Comparison of ENCODE assay signal across 16 mouse cellular contexts in genomic region chr3:59261709-59262472, GRCm38 (mm10). TPM values are rescaled to one million over a fixed set of nuclear protein-coding genes. Genes with fewer than 3 reads are reported as not detected.
DNase-seq lines count a peak whose midpoint lies in the region; ATAC-seq and TF ChIP-seq lines count a peak whose summit lies in the region.
"Had no signal": no experiment of that assay in that cellular context is flagged by ENCODE, and none has a peak within 500 bp of the region (broad histone marks: within the 10 kb centered on the region; RNA-seq: fewer than 3 reads in every experiment).

No protein-coding gene starts in this region.

- dilution Hi-C loops in CH12.LX (cut with MboI; ENCODE audit: extremely low pct_ligation_motif_present, extremely low pct_unique_long_range_greater_than_20kb, low sequenced_read_pairs): no loop called here

- no peak overlapping the region for H3K9ac ChIP-seq in forebrain, embryonic 11.5 days (ENCODE audit: low read length)
- H3K9ac ChIP-seq in midbrain, embryonic 11.5 days (ENCODE audit: low read length): no peak overlapping the region
- H3K9ac ChIP-seq in CH12.LX (ENCODE audit: insufficient read depth, low read depth): 0 out of 2 replicates have a peak overlapping the region, but pooled peaks have one; percentile 26
- H3K9ac ChIP-seq: lung, embryonic 15.5 days had no signal

- no peak overlapping the region for H3K27ac ChIP-seq in forebrain, embryonic 11.5 days (ENCODE audit: low read depth, low read length)
- H3K27ac ChIP-seq in forebrain, embryonic 10.5 days: no peak overlapping the region
- H3K27ac ChIP-seq in midbrain, embryonic 11.5 days (ENCODE audit: low read depth, low read length): no peak overlapping the region
- H3K27ac ChIP-seq in midbrain, embryonic 10.5 days (replicated peaks): no peak overlapping the region
- H3K27ac ChIP-seq in CH12.LX (ENCODE audit: insufficient read depth, low read depth): no peak overlapping the region; the same call in 1 of the 2 replicates
- peak overlapping the region; percentile 82 for H3K27ac ChIP-seq in macrophage
- H3K27ac ChIP-seq: lung, embryonic 15.5 days; stomach, postnatal 0 days had no signal

- H3K4me2 ChIP-seq in forebrain, embryonic 11.5 days (ENCODE audit: low read depth, low read length, severe bottlenecking): 0 out of 2 replicates have a peak overlapping the region, but pooled peaks have one; percentile 5
- no peak overlapping the region for H3K4me2 ChIP-seq in midbrain, embryonic 11.5 days
- peak overlapping the region; percentile 80 for H3K4me2 ChIP-seq in CH12.LX (ENCODE audit: insufficient read depth, low read depth, poor library complexity, severe bottlenecking)
- H3K4me2 ChIP-seq: lung, embryonic 15.5 days had no signal

- 33% methylated on average over 9 of the region's 9 CpGs for WGBS in forebrain, embryonic 11.5 days
- WGBS in forebrain, embryonic 10.5 days: 48% methylated on average over 9 of the region's 9 CpGs
- WGBS in midbrain, embryonic 11.5 days: 54% methylated on average over 9 of the region's 9 CpGs
- WGBS in midbrain, embryonic 10.5 days: 64% methylated on average over 9 of the region's 9 CpGs
- 59% methylated on average over 9 of the region's 9 CpGs for WGBS in macrophage (ENCODE audit: missing documents)

- ATAC-seq in forebrain, embryonic 11.5 days (replicated peaks; ENCODE audit: low FRiP score): peak; percentile 55
- peak; percentile 55; the same call in 1 of the 2 replicates for ATAC-seq in midbrain, embryonic 11.5 days (ENCODE audit: low FRiP score)

- H3K79me2 ChIP-seq in CH12.LX (replicated peaks; ENCODE audit: control insufficient read depth, extremely low read depth, insufficient read depth, poor library complexity, severe bottlenecking) (no peaks in the 10 kb centered on the region), macrophage (ENCODE audit: inconsistent target) (no peaks in the 10 kb centered on the region)

- H3K36me3 ChIP-seq in forebrain, embryonic 11.5 days (ENCODE audit: control insufficient read depth, insufficient read depth, low read length): no peaks in the 10 kb centered on the region
- peaks cover 8% of the 10 kb centered on the region for H3K36me3 ChIP-seq in forebrain, embryonic 10.5 days (replicated peaks)
- no peaks in the 10 kb centered on the region for H3K36me3 ChIP-seq in midbrain, embryonic 11.5 days (ENCODE audit: control insufficient read depth, insufficient read depth, low read length)
- peaks cover 7% of the 10 kb centered on the region for H3K36me3 ChIP-seq in midbrain, embryonic 10.5 days
- peaks cover 0 to 4% of the 10 kb centered on the region in 2 experiments for H3K36me3 ChIP-seq in CH12.LX (replicated peaks in 1 of 2; ENCODE audit: control insufficient read depth in 1 of 2, insufficient read depth in 1 of 2, low read length in 1 of 2)
- no peaks in the 10 kb centered on the region for H3K36me3 ChIP-seq in macrophage (ENCODE audit: inconsistent target)
- H3K36me3 ChIP-seq: lung, embryonic 15.5 days had no signal

- TF ChIP-seq EP300 in CH12.LX (IDR thresholded peaks at IDR 0.05; ENCODE audit: low read length): no peak

- no peak for TF ChIP-seq CTCF in CH12.LX (conservative IDR thresholded peaks at IDR 0.05 in 1 of 2, IDR thresholded peaks at IDR 0.05 in 1 of 2; ENCODE audit: low read depth in 2 of 2, low read length in 2 of 2)

- TF ChIP-seq POLR2A in CH12.LX (IDR thresholded peaks at IDR 0.05; ENCODE audit: low read depth, low read length): no peak

- in situ Hi-C loops in CH12.LX (cut with MboI; ENCODE audit: low pct_ligation_motif_present, low pct_unique_long_range_greater_than_20kb, low sequenced_read_pairs): no loop called here

- no peaks in the 10 kb centered on the region for H3K27me3 ChIP-seq in forebrain, embryonic 11.5 days (ENCODE audit: control insufficient read depth, insufficient read depth, low read length)
- H3K27me3 ChIP-seq in forebrain, embryonic 10.5 days (ENCODE audit: poor library complexity, severe bottlenecking): no peaks in the 10 kb centered on the region
- no peaks in the 10 kb centered on the region for H3K27me3 ChIP-seq in midbrain, embryonic 11.5 days (ENCODE audit: control insufficient read depth, insufficient read depth, low read length)
- no peaks in the 10 kb centered on the region for H3K27me3 ChIP-seq in midbrain, embryonic 10.5 days (ENCODE audit: low read depth, poor library complexity, severe bottlenecking)
- H3K27me3 ChIP-seq in CH12.LX (replicated peaks): no peaks in the 10 kb centered on the region
- H3K27me3 ChIP-seq: lung, embryonic 15.5 days had no signal

- TF ChIP-seq RAD21 in CH12.LX (IDR thresholded peaks at IDR 0.05; ENCODE audit: low read depth, low read length): no peak

- peaks cover 5% of the 10 kb centered on the region for H3K4me1 ChIP-seq in forebrain, embryonic 11.5 days (replicated peaks; ENCODE audit: control insufficient read depth, insufficient read depth, low read length)
- peaks cover 32% of the 10 kb centered on the region for H3K4me1 ChIP-seq in forebrain, embryonic 10.5 days
- peaks cover 9% of the 10 kb centered on the region for H3K4me1 ChIP-seq in midbrain, embryonic 11.5 days (ENCODE audit: control insufficient read depth, insufficient read depth, low read length)
- H3K4me1 ChIP-seq in midbrain, embryonic 10.5 days: peaks cover 26% of the 10 kb centered on the region
- peaks cover 17 to 67% of the 10 kb centered on the region in 2 experiments for H3K4me1 ChIP-seq in CH12.LX (ENCODE audit: control insufficient read depth in 1 of 2, insufficient read depth in 2 of 2)

- H3K9me3 ChIP-seq in forebrain, embryonic 11.5 days (ENCODE audit: control insufficient read depth, low read length): no peaks in the 10 kb centered on the region
- no peaks in the 10 kb centered on the region for H3K9me3 ChIP-seq in forebrain, embryonic 10.5 days
- no peaks in the 10 kb centered on the region for H3K9me3 ChIP-seq in midbrain, embryonic 11.5 days (ENCODE audit: control insufficient read depth, low read length)
- H3K9me3 ChIP-seq in midbrain, embryonic 10.5 days (replicated peaks): no peaks in the 10 kb centered on the region
- no peaks in the 10 kb centered on the region for H3K9me3 ChIP-seq in CH12.LX (replicated peaks; ENCODE audit: low read length)
- H3K9me3 ChIP-seq: lung, embryonic 15.5 days had no signal

- H3K4me3 ChIP-seq in forebrain, embryonic 11.5 days (ENCODE audit: low read depth, low read length): no peak overlapping the region
- no peak overlapping the region for H3K4me3 ChIP-seq in forebrain, embryonic 10.5 days
- no peak overlapping the region for H3K4me3 ChIP-seq in midbrain, embryonic 11.5 days (ENCODE audit: low read depth, low read length)
- H3K4me3 ChIP-seq in midbrain, embryonic 10.5 days: no peak overlapping the region
- H3K4me3 ChIP-seq in CH12.LX (replicated peaks in 1 of 3; ENCODE audit: low read depth in 2 of 3, low read length in 2 of 3, poor library complexity in 1 of 3): no peak overlapping the region
- H3K4me3 ChIP-seq in macrophage (ENCODE audit: inconsistent target): peak overlapping the region; percentile 31
- H3K4me3 ChIP-seq: erythroblast, embryonic 14.5 days; lung, embryonic 15.5 days had no signal

- DNase-seq in forebrain, embryonic 11.5 days (ENCODE audit: low spot score): no peak
- no peak for DNase-seq in forebrain, embryonic 10.5 days (ENCODE audit: extremely low spot score, low spot score)
- no peak for DNase-seq in midbrain, embryonic 11.5 days (ENCODE audit: low spot score, missing footprints)
- no peak for DNase-seq in midbrain, embryonic 10.5 days (ENCODE audit: low spot score)
- DNase-seq in CH12.LX (ENCODE audit: extremely low read depth): peak; percentile 21
- DNase-seq in ovary, adult 18-20 months (ENCODE audit: low spot score): no peak
- DNase-seq in lung, postnatal 10 days: no peak
- DNase-seq: cerebellum, adult 9-11 months; kidney, adult 9 months; left cerebral cortex, postnatal 4 days; right cerebral cortex, postnatal 14 days had no signal

TF ChIP-seq in CH12.LX, 34 proteins besides CTCF, POLR2A, EP300 and RAD21:
- TF ChIP-seq BHLHE40 (IDR thresholded peaks at IDR 0.05; ENCODE audit: low read depth, low read length): peak; percentile 40; the same call in 1 of the 2 replicates
- TF ChIP-seq MAFK (IDR thresholded peaks at IDR 0.05; ENCODE audit: insufficient replicate concordance, low read length): peak; percentile 71
- no peak for TF ChIP-seq MAX (IDR thresholded peaks at IDR 0.05; ENCODE audit: low read length)
TF ChIP-seq in CH12.LX: peak in this region for 2.

RNA-seq across cellular contexts. Expression of gene P2ry12, which starts 0.8 kb away (rescaled TPM):
- polyA plus RNA-seq in forebrain, embryonic 11.5 days (2014; fragmentation: Nextera tagmentation; extraction: Ambion mirVana): 1.9 and 2.0 TPM in 2 replicates
- 0.62 and 0.63 TPM in 2 replicates for polyA plus RNA-seq in forebrain, embryonic 10.5 days (2016; fragmentation: Nextera tagmentation; extraction: Ambion mirVana)
- polyA plus RNA-seq in midbrain, embryonic 11.5 days (2014; fragmentation: Nextera tagmentation; extraction: Ambion mirVana): 2.7 and 3.9 TPM in 2 replicates
- 0.70 and 1.9 TPM in 2 replicates for polyA plus RNA-seq in midbrain, embryonic 10.5 days (2016; fragmentation: Nextera tagmentation; extraction: Ambion mirVana)
- 0.30 and 0.63 TPM in 2 replicates for total RNA-seq in CH12.LX (2012; rRNA removed)
- total RNA-seq in CH12.LX (2014; rRNA removed): 0.59 and 0.97 TPM in 2 replicates
- 0.33 and 0.76 TPM in 2 replicates for polyA plus RNA-seq in CH12.LX (2012; ENCODE audit: insufficient read length, low read depth)
- total RNA-seq in macrophage (2018; cell fraction: chromatin; rRNA removed): 1 to 10 TPM in 21 of 26 experiments, under 1 TPM in 2, not detected in 3; 0.58 to 8.5 (median 3.7) TPM
- 10 to 100 TPM in 11 of 26 experiments, 1 to 10 TPM in 15; 4.2 to 13.4 (median 7.8) TPM for total RNA-seq in macrophage (2018; cell fraction: cytosol; rRNA removed)
- total RNA-seq in macrophage (2018; cell fraction: nucleus; rRNA removed): 10 to 100 TPM in 6 of 26 experiments, 1 to 10 TPM in 19, under 1 TPM in 1; 0.79 to 15.2 (median 5.8) TPM
- polyA plus RNA-seq in macrophage (2018): 11.1 to 13.5 TPM (median 11.2 TPM) in 3 replicates
- polyA plus RNA-seq: C2C12; erythroblast, embryonic 14.5 days had no signal

RNA-seq across cellular contexts. Expression of gene P2ry13, which starts 51.2 kb away (rescaled TPM):
- 0.68 and 0.77 TPM in 2 replicates for polyA plus RNA-seq in forebrain, embryonic 11.5 days (2014; fragmentation: Nextera tagmentation; extraction: Ambion mirVana)
- 0.52 and 0.67 TPM in 2 replicates for polyA plus RNA-seq in forebrain, embryonic 10.5 days (2016; fragmentation: Nextera tagmentation; extraction: Ambion mirVana)
- 1.2 and 1.4 TPM in 2 replicates for polyA plus RNA-seq in midbrain, embryonic 11.5 days (2014; fragmentation: Nextera tagmentation; extraction: Ambion mirVana)
- polyA plus RNA-seq in midbrain, embryonic 10.5 days (2016; fragmentation: Nextera tagmentation; extraction: Ambion mirVana): 0.51 and 0.62 TPM in 2 replicates
- 0.08 and 0.38 TPM in 2 replicates for total RNA-seq in CH12.LX (2012; rRNA removed)
- 1.2 and 1.3 TPM in 2 replicates for total RNA-seq in CH12.LX (2014; rRNA removed)
- polyA plus RNA-seq in CH12.LX (2012; ENCODE audit: insufficient read length, low read depth): 1.1 and 1.2 TPM in 2 replicates
- total RNA-seq in macrophage (2018; cell fraction: chromatin; rRNA removed): 10 to 100 TPM in 5 of 26 experiments, 1 to 10 TPM in 20, under 1 TPM in 1; 0.34 to 30.4 (median 4.6) TPM
- total RNA-seq in macrophage (2018; cell fraction: cytosol; rRNA removed): 10 to 100 TPM in 24 of 26 experiments, 1 to 10 TPM in 2; 9.7 to 46.8 (median 16.9) TPM
- total RNA-seq in macrophage (2018; cell fraction: nucleus; rRNA removed): 10 to 100 TPM in 25 of 26 experiments, 1 to 10 TPM in 1; 6.6 to 58.2 (median 22.0) TPM
- 9.9 to 20.0 TPM (median 15.2 TPM) in 3 replicates for polyA plus RNA-seq in macrophage (2018)
- polyA plus RNA-seq: C2C12; erythroblast, embryonic 14.5 days had no signal
